Mouse (Mus musculus): Measurements from ENCODE around the gene Tmem150a. TPM values are rescaled to one million over a fixed set of nuclear protein-coding genes. Genes with fewer than 3 reads are reported as not detected.

The Tmem150a gene
- polyA plus RNA-seq (2012; rRNA removed) (32.9 and 50.5 TPM in 2 replicates), polyA plus RNA-seq (2014; fragmentation: Nextera tagmentation; extraction: Ambion mirVana) (16.0 and 16.1 TPM in 2 replicates)

GRCm38 (mm10) chr6:72355066-72355911 is at the start of gene Tmem150a:
Gene Tmem150a, plus strand, starts transcription at chr6:72355447.
- no peak within 1 kb of the TSS for H3K27ac ChIP-seq (replicated peaks; ENCODE audit: low read depth, low read length)
- H3K4me2 ChIP-seq (replicated peaks; ENCODE audit: low read depth, low read length, severe bottlenecking), result peak within 1 kb of the TSS; percentile 95
- peaks cover 31% of the 10 kb centered on the region for H3K36me3 ChIP-seq (ENCODE audit: control insufficient read depth, insufficient read depth, low read length)
- peak within 1 kb of the TSS; percentile 66 for H3K4me3 ChIP-seq (replicated peaks; ENCODE audit: low read length)
- WGBS, result under 1% methylated on average over 59 of the region's 71 CpGs
- ATAC-seq (ENCODE audit: low FRiP score, low read depth) (peak; percentile 88), DNase-seq (ENCODE audit: low spot score) (peak; percentile 75)
- no peaks in the 10 kb centered on the region for H3K9me3 ChIP-seq (ENCODE audit: control insufficient read depth, low read length)
- no peaks in the 10 kb centered on the region for H3K27me3 ChIP-seq (ENCODE audit: control insufficient read depth, insufficient read depth, low read length)
- TF ChIP-seq POLR2A (IDR thresholded peaks at IDR 0.05; ENCODE audit: borderline replicate concordance, extremely low read depth, insufficient read depth, insufficient read length), result no peak
- peaks cover 24% of the 10 kb centered on the region for H3K4me1 ChIP-seq (ENCODE audit: control insufficient read depth, insufficient read depth, low read length)
- peak within 1 kb of the TSS; percentile 67 for H3K9ac ChIP-seq (ENCODE audit: low read depth, low read length, severe bottlenecking)

- H3K27me3 ChIP-seq (ENCODE audit: control insufficient read depth, insufficient read depth, low read length), result no peaks in the 10 kb centered on the region
- ATAC-seq (ENCODE audit: low FRiP score, low read depth) (no peak), DNase-seq (ENCODE audit: low spot score) (no peak)
- H3K9me3 ChIP-seq (ENCODE audit: control insufficient read depth, low read length), result no peaks in the 10 kb centered on the region
- no peaks in the 10 kb centered on the region for H3K4me1 ChIP-seq (ENCODE audit: control insufficient read depth, insufficient read depth, low read length)
- no peak overlapping the region for H3K27ac ChIP-seq (replicated peaks; ENCODE audit: low read depth, low read length)
- WGBS, result 84% methylated on average over 3 of the region's 3 CpGs
- H3K4me3 ChIP-seq (replicated peaks; ENCODE audit: low read length), result no peak overlapping the region
- no peak for TF ChIP-seq POLR2A (IDR thresholded peaks at IDR 0.05; ENCODE audit: borderline replicate concordance, extremely low read depth, insufficient read depth, insufficient read length)
- H3K9ac ChIP-seq (ENCODE audit: low read depth, low read length, severe bottlenecking), result no peak overlapping the region
- no peak overlapping the region for H3K4me2 ChIP-seq (replicated peaks; ENCODE audit: low read depth, low read length, severe bottlenecking)
- H3K36me3 ChIP-seq (ENCODE audit: control insufficient read depth, insufficient read depth, low read length), result peaks cover 20% of the 10 kb centered on the region
These were observed 43.0 kb upstream of the Tmem150a start for GRCm38 (mm10) chr6:72312198-72312597.

DNA sequence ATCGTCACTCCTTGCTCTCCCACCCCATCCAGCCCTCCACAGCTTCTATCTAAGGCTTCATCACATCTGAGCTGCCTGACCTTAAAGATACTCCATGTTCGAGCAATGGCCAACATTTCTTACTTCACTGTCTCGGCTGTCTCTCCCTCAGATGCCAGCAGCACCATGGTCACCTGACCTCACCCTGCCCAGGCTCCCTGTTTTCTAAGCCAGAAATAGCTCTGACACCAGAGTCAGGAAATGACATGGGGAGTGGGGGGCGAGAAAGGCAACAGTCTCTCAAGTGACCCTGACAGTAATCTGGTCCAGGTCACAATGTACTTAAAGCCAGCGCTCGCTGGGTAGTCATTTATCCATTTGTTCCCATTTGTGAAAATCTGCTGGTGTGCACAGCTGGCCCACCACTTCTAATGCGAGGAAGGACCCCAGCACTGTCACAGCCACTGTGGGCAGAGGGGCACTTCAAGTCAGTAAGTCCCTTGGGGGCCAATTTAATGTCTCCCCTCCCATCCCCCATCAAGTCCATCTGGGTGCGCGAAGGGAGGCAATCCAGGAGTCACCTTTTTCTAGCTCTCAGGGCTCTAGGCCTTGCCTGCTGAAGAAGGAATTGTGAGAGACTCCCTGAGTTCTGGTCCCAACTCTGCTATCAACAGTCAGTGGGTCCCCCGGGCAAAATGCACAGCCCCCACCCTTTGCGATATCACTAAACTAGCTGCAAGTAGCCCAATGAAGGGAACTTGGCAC is 42.0 kb upstream of the Tmem150a start:
- no peak overlapping the region for H3K4me2 ChIP-seq (replicated peaks; ENCODE audit: low read depth, low read length, severe bottlenecking)

GRCm38 (mm10) chr6:72315384-72315783 is 39.9 kb upstream of the Tmem150a start:
- no peaks in the 10 kb centered on the region for H3K27me3 ChIP-seq (ENCODE audit: control insufficient read depth, insufficient read depth, low read length)
- H3K27ac ChIP-seq (replicated peaks; ENCODE audit: low read depth, low read length), result no peak overlapping the region
- DNase-seq (ENCODE audit: low spot score) (no peak), ATAC-seq (ENCODE audit: low FRiP score, low read depth) (no peak)
- H3K36me3 ChIP-seq (ENCODE audit: control insufficient read depth, insufficient read depth, low read length), result peaks cover 52% of the 10 kb centered on the region
- no peaks in the 10 kb centered on the region for H3K4me1 ChIP-seq (ENCODE audit: control insufficient read depth, insufficient read depth, low read length)
- no peak overlapping the region for H3K4me3 ChIP-seq (replicated peaks; ENCODE audit: low read length)
- no peak overlapping the region for H3K4me2 ChIP-seq (replicated peaks; ENCODE audit: low read depth, low read length, severe bottlenecking)
- H3K9ac ChIP-seq (ENCODE audit: low read depth, low read length, severe bottlenecking), result no peak overlapping the region
- no peaks in the 10 kb centered on the region for H3K9me3 ChIP-seq (ENCODE audit: control insufficient read depth, low read length)
- no peak for TF ChIP-seq POLR2A (IDR thresholded peaks at IDR 0.05; ENCODE audit: borderline replicate concordance, extremely low read depth, insufficient read depth, insufficient read length)
- 73% methylated on average over 2 of the region's 2 CpGs for WGBS

More for the DNA sequence above, 42.0 kb upstream of the Tmem150a start:
- TF ChIP-seq POLR2A (IDR thresholded peaks at IDR 0.05; ENCODE audit: borderline replicate concordance, extremely low read depth, insufficient read depth, insufficient read length), result no peak
- H3K4me3 ChIP-seq (replicated peaks; ENCODE audit: low read length), result no peak overlapping the region
- no peak overlapping the region for H3K9ac ChIP-seq (ENCODE audit: low read depth, low read length, severe bottlenecking)
- no peaks in the 10 kb centered on the region for H3K27me3 ChIP-seq (ENCODE audit: control insufficient read depth, insufficient read depth, low read length)
- ATAC-seq (ENCODE audit: low FRiP score, low read depth), result no peak
- H3K27ac ChIP-seq (replicated peaks; ENCODE audit: low read depth, low read length), result no peak overlapping the region
- no peaks in the 10 kb centered on the region for H3K4me1 ChIP-seq (ENCODE audit: control insufficient read depth, insufficient read depth, low read length)
- H3K36me3 ChIP-seq (ENCODE audit: control insufficient read depth, insufficient read depth, low read length), result peaks cover 31% of the 10 kb centered on the region
- 91% methylated on average over 11 of the region's 11 CpGs for WGBS
- DNase-seq (ENCODE audit: low spot score), result no peak
- H3K9me3 ChIP-seq (ENCODE audit: control insufficient read depth, low read length), result no peaks in the 10 kb centered on the region

- DNase-seq (ENCODE audit: low spot score) (no peak), ATAC-seq (ENCODE audit: low FRiP score, low read depth) (no peak)
- Histone ChIP-seq H3K27ac (replicated peaks; ENCODE audit: low read depth, low read length) (no peak overlapping the region), H3K4me2 (replicated peaks; ENCODE audit: low read depth, low read length, severe bottlenecking) (no peak overlapping the region), H3K9ac (ENCODE audit: low read depth, low read length, severe bottlenecking) (no peak overlapping the region), H3K27me3 (ENCODE audit: control insufficient read depth, insufficient read depth, low read length) (no peaks in the 10 kb centered on the region), H3K4me3 (replicated peaks; ENCODE audit: low read length) (no peak overlapping the region), H3K4me1 (ENCODE audit: control insufficient read depth, insufficient read depth, low read length) (no peaks in the 10 kb centered on the region), H3K36me3 (ENCODE audit: control insufficient read depth, insufficient read depth, low read length) (peaks cover 58% of the 10 kb centered on the region), H3K9me3 (ENCODE audit: control insufficient read depth, low read length) (no peaks in the 10 kb centered on the region)
- no peak for TF ChIP-seq POLR2A (IDR thresholded peaks at IDR 0.05; ENCODE audit: borderline replicate concordance, extremely low read depth, insufficient read depth, insufficient read length)
- WGBS, result 70% methylated on average over 1 of the region's 1 CpGs
These were observed 39.2 kb upstream of the Tmem150a start for GRCm38 (mm10) chr6:72316044-72316443.
